Mouse (Mus musculus): ENCODE data around the gene Gm37240. TPM values are rescaled to one million over a fixed set of nuclear protein-coding genes. Genes with fewer than 3 reads are reported as not detected.

Gene Gm37240
- total and polyA plus RNA-seq, 2 experiments from 2014 or later: 0.43 to 1.9 TPM

GRCm38 (mm10) chr3:85148038-85148550 lies 739.2 kb downstream of the Gm37240 start:
- H3K27me3 ChIP-seq (ENCODE audit: insufficient read depth, low read length): no peaks in the 10 kb centered on the region
- H3K4me2 ChIP-seq (ENCODE audit: low read depth, low read length, poor library complexity, severe bottlenecking): no peak overlapping the region
- no peaks in the 10 kb centered on the region for H3K36me3 ChIP-seq (ENCODE audit: insufficient read depth, low read length)
- no peak overlapping the region for H3K9ac ChIP-seq (replicated peaks; ENCODE audit: low read length, poor library complexity, severe bottlenecking)
- no peak overlapping the region for H3K4me3 ChIP-seq (ENCODE audit: low read depth, low read length)
- no peak for DNase-seq (ENCODE audit: low spot score)
- no peak for TF ChIP-seq CTCF (IDR thresholded peaks at IDR 0.05)
- ATAC-seq (ENCODE audit: low FRiP score): no peak
- no peaks in the 10 kb centered on the region for H3K4me1 ChIP-seq (ENCODE audit: insufficient read depth, low read length)
- 86% methylated on average over 6 of the region's 6 CpGs for WGBS
- no peaks in the 10 kb centered on the region for H3K9me3 ChIP-seq (ENCODE audit: low read length)
- H3K27ac ChIP-seq (ENCODE audit: low read depth, low read length): no peak overlapping the region

- Histone ChIP-seq H3K4me3 (ENCODE audit: low read depth, low read length) (no peak overlapping the region), H3K9ac (replicated peaks; ENCODE audit: low read length, poor library complexity, severe bottlenecking) (no peak overlapping the region), H3K9me3 (ENCODE audit: low read length) (no peaks in the 10 kb centered on the region), H3K4me1 (ENCODE audit: insufficient read depth, low read length) (no peaks in the 10 kb centered on the region), H3K27me3 (ENCODE audit: insufficient read depth, low read length) (no peaks in the 10 kb centered on the region), H3K4me2 (ENCODE audit: low read depth, low read length, poor library complexity, severe bottlenecking) (no peak overlapping the region), H3K27ac (ENCODE audit: low read depth, low read length) (no peak overlapping the region), H3K36me3 (ENCODE audit: insufficient read depth, low read length) (no peaks in the 10 kb centered on the region)
- no peak for TF ChIP-seq CTCF (IDR thresholded peaks at IDR 0.05)
- 39% methylated on average over 7 of the region's 7 CpGs for WGBS
- ATAC-seq (ENCODE audit: low FRiP score) (no peak), DNase-seq (ENCODE audit: low spot score) (no peak)
These were observed 741.8 kb downstream of the Gm37240 start for GRCm38 (mm10) chr3:85145568-85145967.

- no peak overlapping the region for H3K4me3 ChIP-seq (ENCODE audit: low read depth, low read length)
- H3K27ac ChIP-seq (ENCODE audit: low read depth, low read length): no peak overlapping the region
- H3K4me2 ChIP-seq (ENCODE audit: low read depth, low read length, poor library complexity, severe bottlenecking): no peak overlapping the region
- no peak for ATAC-seq (ENCODE audit: low FRiP score)
- no peaks in the 10 kb centered on the region for H3K9me3 ChIP-seq (ENCODE audit: low read length)
- no peaks in the 10 kb centered on the region for H3K27me3 ChIP-seq (ENCODE audit: insufficient read depth, low read length)
- 91% methylated on average over 4 of the region's 4 CpGs for WGBS
- H3K9ac ChIP-seq (replicated peaks; ENCODE audit: low read length, poor library complexity, severe bottlenecking): no peak overlapping the region
- no peaks in the 10 kb centered on the region for H3K4me1 ChIP-seq (ENCODE audit: insufficient read depth, low read length)
- TF ChIP-seq CTCF (IDR thresholded peaks at IDR 0.05): no peak
- H3K36me3 ChIP-seq (ENCODE audit: insufficient read depth, low read length): no peaks in the 10 kb centered on the region
- no peak for DNase-seq (ENCODE audit: low spot score)
These were observed 742.2 kb downstream of the Gm37240 start for GRCm38 (mm10) chr3:85145076-85145475.

GRCm38 (mm10) chr3:85144425-85144824 lies 742.9 kb downstream of the Gm37240 start:
- Histone ChIP-seq H3K9ac (replicated peaks; ENCODE audit: low read length, poor library complexity, severe bottlenecking) (no peak overlapping the region), H3K27ac (ENCODE audit: low read depth, low read length) (no peak overlapping the region), H3K4me1 (ENCODE audit: insufficient read depth, low read length) (no peaks in the 10 kb centered on the region), H3K36me3 (ENCODE audit: insufficient read depth, low read length) (no peaks in the 10 kb centered on the region), H3K9me3 (ENCODE audit: low read length) (no peaks in the 10 kb centered on the region), H3K27me3 (ENCODE audit: insufficient read depth, low read length) (no peaks in the 10 kb centered on the region), H3K4me2 (ENCODE audit: low read depth, low read length, poor library complexity, severe bottlenecking) (no peak overlapping the region), H3K4me3 (ENCODE audit: low read depth, low read length) (no peak overlapping the region)
- TF ChIP-seq CTCF (IDR thresholded peaks at IDR 0.05): no peak
- 89% methylated on average over 3 of the region's 3 CpGs for WGBS
- DNase-seq (ENCODE audit: low spot score) (no peak), ATAC-seq (ENCODE audit: low FRiP score) (no peak)

GRCm38 (mm10) chr3:85140488-85140887 lies 746.8 kb downstream of the Gm37240 start:
- Histone ChIP-seq H3K9me3 (ENCODE audit: low read length) (no peaks in the 10 kb centered on the region), H3K4me1 (ENCODE audit: insufficient read depth, low read length) (no peaks in the 10 kb centered on the region), H3K27ac (ENCODE audit: low read depth, low read length) (no peak overlapping the region), H3K27me3 (ENCODE audit: insufficient read depth, low read length) (no peaks in the 10 kb centered on the region), H3K36me3 (ENCODE audit: insufficient read depth, low read length) (no peaks in the 10 kb centered on the region), H3K9ac (replicated peaks; ENCODE audit: low read length, poor library complexity, severe bottlenecking) (no peak overlapping the region), H3K4me2 (ENCODE audit: low read depth, low read length, poor library complexity, severe bottlenecking) (no peak overlapping the region), H3K4me3 (ENCODE audit: low read depth, low read length) (no peak overlapping the region)
- 23% methylated on average over 7 of the region's 7 CpGs for WGBS
- ATAC-seq (ENCODE audit: low FRiP score) (no peak), DNase-seq (ENCODE audit: low spot score) (no peak)
- TF ChIP-seq CTCF (IDR thresholded peaks at IDR 0.05): no peak

- TF ChIP-seq CTCF (IDR thresholded peaks at IDR 0.05): no peak
- Histone ChIP-seq H3K27me3 (ENCODE audit: insufficient read depth, low read length) (no peaks in the 10 kb centered on the region), H3K36me3 (ENCODE audit: insufficient read depth, low read length) (no peaks in the 10 kb centered on the region), H3K9ac (replicated peaks; ENCODE audit: low read length, poor library complexity, severe bottlenecking) (no peak overlapping the region), H3K9me3 (ENCODE audit: low read length) (no peaks in the 10 kb centered on the region), H3K4me2 (ENCODE audit: low read depth, low read length, poor library complexity, severe bottlenecking) (no peak overlapping the region), H3K27ac (ENCODE audit: low read depth, low read length) (no peak overlapping the region), H3K4me1 (ENCODE audit: insufficient read depth, low read length) (no peaks in the 10 kb centered on the region), H3K4me3 (ENCODE audit: low read depth, low read length) (no peak overlapping the region)
- no peak for ATAC-seq (ENCODE audit: low FRiP score)
- 49% methylated on average over 2 of the region's 2 CpGs for WGBS
- DNase-seq (ENCODE audit: low spot score): no peak
These were observed 748.9 kb downstream of the Gm37240 start for GRCm38 (mm10) chr3:85138407-85138806.

Data from midbrain, postnatal 0 days (tissue).